Mouse (Mus musculus): ENCODE data around the gene Defb28.

The Defb28 gene

DNA sequence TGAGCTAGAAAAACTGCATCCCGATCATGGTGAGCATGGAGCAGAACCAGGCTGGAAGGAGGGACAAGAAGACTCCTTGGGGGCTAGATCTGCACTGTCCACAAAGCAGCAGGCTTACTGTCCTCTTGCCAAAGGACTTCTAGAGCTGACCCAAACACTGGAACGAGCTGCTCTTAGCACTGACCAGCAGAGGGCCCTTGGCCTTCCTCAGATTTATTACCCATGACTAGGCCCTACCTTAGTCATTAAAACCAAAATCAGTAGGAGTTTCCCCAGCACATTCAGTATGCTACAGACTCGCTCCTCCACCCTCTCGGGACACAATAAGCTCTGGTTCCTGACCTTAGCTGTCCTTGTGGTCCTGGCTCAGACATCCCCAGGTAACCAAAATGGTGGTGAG, at the start of gene Defb28:
Defb28 (plus strand) TSS at position 275 of the 400 bp plus-strand sequence.
- DNase-seq (ENCODE audit: low read depth in 2 of 2, low spot score in 2 of 2): no peak

GRCm38 (mm10) chr2:152470973-152471372, 47.1 kb upstream of the Defb28 start:
- peak in 1 of 2 experiments; percentile 26 for DNase-seq (ENCODE audit: low read depth in 2 of 2, low spot score in 2 of 2)

GRCm38 (mm10) chr2:152472434-152472833, 45.6 kb upstream of the Defb28 start:
- DNase-seq (ENCODE audit: low read depth in 2 of 2, low spot score in 2 of 2): no peak

DNA sequence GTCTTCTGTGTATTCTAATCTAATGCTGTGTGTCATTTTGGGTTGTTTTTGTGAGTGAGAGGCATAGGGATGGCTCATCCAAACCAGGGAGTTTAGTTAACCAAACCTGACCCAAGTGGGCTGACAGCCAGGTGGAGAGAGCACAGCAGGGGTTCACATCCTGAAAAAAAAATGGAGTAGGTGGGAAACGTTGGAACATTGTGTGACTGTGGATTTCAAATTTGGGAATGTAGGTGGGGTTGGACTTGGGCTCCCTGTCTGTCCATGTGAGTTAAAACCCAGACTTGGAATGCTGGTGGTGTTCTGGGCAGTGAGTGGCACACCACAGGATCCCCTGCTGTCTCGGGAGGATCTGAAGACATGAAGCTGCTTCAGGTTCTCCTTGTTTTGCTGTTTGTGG, 41.3 kb upstream of the Defb28 start, which contains the start of gene Defb20:
Defb20 (plus strand) TSS at position 301 of the 400 bp plus-strand sequence.
- DNase-seq (ENCODE audit: low read depth in 2 of 2, low spot score in 2 of 2): no peak

DNA sequence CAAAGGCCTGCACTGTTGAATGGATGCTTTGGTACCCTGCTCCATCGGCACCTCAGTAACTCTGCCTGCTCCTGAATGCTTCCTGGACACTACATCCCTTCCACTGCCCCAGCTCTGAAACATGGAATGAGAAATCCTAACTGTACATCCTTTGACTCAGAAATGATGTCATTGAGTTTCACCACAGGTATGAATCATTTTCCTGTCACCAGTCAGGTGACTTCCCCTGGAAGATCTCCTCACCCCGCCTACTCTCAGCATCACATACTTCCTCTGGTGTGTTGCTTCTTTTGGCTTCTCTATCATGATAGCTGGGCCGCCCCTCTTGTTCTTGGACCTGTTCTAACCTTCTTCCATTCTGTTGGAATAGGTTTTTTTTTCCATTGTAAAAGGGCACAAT, 37.2 kb upstream of the Defb28 start:
- DNase-seq (ENCODE audit: low read depth in 2 of 2, low spot score in 2 of 2): no peak

- DNase-seq (ENCODE audit: low read depth in 2 of 2, low spot score in 2 of 2): no peak
These were observed 36.3 kb upstream of the Defb28 start for GRCm38 (mm10) chr2:152481726-152482125.

DNA sequence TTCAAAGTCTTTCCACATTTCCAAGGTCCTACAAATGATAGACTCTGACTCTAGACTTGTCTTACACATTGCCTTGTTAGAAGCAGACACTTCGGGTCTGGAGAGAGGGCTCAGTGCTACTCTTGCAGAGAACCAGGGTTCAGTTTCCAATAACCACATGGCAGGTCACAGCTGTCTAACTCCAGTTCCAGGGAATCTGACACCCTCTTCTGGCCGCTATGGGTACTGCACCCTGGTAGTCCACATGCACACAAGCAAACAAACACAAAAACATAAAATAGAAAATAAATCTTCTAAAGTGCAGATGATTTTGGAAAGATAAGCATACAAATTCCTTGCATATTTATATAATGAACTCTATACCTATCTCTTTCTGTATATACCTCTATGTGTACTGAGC, 31.0 kb upstream of the Defb28 start:
- no peak for DNase-seq (ENCODE audit: low read depth in 2 of 2, low spot score in 2 of 2)

DNA sequence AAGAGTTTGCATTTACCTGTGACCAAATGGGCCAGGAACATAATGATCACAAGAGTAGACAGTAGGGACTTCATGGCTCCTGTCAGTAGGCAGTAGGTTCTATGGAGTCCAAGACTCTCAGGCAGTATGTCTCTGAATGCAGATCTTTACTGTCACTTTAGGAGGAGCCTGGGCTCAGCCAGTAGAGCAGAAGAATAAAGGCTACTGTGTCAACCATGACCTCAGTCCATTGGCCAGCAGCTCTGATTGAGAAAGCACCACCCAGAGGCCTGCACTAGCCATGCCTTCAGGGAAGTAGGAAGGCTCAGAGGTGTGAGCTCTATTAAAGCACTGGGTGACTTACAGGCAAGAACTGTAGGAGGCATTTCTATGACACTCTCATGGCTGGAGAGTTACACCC, 28.0 kb upstream of the Defb28 start, which contains the start of gene Defb22:
Defb22 (minus strand) TSS at position 101 of the 400 bp plus-strand sequence.
- no peak for DNase-seq (ENCODE audit: low read depth in 2 of 2, low spot score in 2 of 2)

GRCm38 (mm10) chr2:152493151-152493550, 24.9 kb upstream of the Defb28 start:
- no peak for DNase-seq (ENCODE audit: low read depth in 2 of 2, low spot score in 2 of 2)

DNA sequence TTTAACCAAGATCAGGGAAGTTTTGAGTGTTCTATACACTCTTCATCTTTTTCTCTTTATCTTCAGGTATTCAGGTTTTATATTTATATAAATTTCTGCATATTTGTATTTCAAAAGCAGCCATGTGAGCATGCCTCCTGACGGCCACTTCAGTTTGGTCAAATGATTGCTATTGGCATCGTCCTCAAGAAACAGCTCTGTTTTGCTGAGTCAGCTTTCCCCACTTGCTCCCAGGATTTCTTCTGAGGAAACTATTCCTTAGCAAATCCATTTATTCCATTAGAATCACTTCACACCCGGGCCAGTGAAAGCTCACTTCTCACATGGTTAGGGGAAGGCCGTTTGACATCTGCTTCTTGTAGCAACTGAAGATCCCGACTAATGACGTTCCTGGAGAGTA, 20.0 kb upstream of the Defb28 start:
- DNase-seq (ENCODE audit: low read depth in 2 of 2, low spot score in 2 of 2): no peak

DNA sequence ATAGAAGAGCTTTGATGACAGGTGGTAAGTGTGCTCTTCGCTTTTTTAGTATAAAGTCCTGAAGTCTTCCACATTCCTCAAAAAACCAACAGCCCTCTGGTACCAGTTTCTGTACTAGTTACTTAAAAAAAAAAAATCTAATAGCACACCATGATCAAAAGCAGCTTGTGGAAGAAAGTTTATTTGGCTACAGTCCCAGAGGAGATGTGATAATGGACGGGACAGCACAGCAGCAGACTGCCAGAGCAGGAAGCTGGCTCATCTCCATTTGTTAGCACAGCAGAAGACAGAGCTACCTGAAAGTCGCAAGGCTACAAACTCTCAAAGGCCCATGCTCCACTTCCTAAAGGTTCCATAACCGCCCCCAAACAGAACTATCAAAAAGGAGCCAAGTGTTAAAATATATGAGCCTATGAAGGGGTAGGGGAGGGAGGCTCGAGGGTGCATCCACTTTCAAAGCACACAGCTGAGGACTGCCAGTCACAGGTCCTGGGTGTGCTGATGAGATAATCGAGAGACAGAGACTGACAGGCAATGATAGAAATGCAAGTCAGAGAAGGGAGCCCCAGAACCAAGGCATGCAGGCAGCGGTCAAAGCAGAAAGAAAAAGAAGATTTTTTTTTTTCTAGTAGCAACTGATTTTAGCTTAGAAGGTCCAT, 17.7 kb upstream of the Defb28 start:
- DNase-seq (ENCODE audit: low read depth in 2 of 2, low spot score in 2 of 2): no peak

DNA sequence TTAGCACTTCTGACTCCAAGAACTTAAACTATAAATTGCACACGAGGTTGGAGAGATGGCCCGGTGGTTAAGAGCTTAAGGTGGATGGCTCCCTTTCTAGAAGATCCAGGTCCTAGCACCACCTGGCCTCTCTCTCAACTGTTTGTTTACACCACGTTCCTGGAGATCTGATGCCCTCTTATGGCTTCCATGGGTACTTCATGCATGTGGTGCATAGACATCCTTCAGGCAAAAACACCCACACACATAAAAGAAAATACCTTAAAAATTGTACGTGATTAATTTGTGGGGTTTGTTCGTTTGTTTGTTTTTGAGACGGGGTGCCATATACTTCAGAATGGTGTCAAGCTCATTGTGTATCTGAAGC, 17.2 kb upstream of the Defb28 start:
- DNase-seq (ENCODE audit: low read depth in 2 of 2, low spot score in 2 of 2): no peak

DNA sequence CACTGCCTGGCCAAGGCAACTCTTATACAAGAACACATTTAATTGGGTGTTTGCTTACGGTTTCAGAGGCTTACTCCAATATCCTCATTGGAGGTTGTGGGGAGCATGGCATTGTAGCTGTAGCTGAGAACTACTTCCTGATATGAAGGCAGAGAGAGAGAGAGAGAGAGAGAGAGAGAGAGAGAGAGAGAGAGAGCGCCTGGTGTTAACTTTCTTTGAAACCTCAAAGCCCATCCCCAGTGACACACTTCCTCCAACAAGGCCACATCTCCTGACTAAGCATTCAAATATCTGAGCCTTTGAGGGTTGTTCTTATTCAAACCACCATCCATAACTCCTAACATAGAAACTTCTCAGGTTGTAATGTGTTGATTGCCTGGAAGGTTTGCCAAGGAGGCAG, 14.1 kb upstream of the Defb28 start:
- no peak for DNase-seq (ENCODE audit: low read depth in 2 of 2, low spot score in 2 of 2)

DNA sequence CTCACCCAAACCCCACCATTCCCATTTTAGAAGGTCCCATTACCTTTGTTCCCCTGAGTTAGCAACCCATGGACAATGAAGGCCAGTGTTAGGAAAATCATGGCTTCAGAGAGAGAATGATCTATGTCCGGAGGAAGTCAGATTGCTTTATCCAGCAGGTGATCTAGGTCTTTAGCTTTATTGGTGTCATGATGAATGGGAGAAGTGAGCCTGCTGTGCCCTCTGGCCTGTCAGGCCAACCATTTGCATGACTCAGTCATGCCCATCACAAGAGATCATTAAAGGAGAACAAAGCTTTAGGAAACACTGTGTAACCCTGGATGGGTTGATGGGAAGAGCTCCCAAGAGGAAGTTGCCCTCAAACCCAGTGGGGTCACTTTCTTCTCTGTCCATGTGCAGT, 6.5 kb upstream of the Defb28 start, which contains the start of gene Defb26:
Defb26 (minus strand) TSS at position 101 of the 400 bp plus-strand sequence.
- no peak for DNase-seq (ENCODE audit: low read depth in 2 of 2, low spot score in 2 of 2)

- no peak for DNase-seq (ENCODE audit: low read depth in 2 of 2, low spot score in 2 of 2)
These were observed 2.0 kb upstream of the Defb28 start for GRCm38 (mm10) chr2:152516084-152516483.

GRCm38 (mm10) chr2:152539944-152540710, 22.1 kb downstream of the Defb28 start, which contains the start of gene Defb29:
Gene Defb29 (minus strand): TSS chr2:152540098.
- DNase-seq (ENCODE audit: low read depth in 2 of 2, low spot score in 2 of 2): no peak

GRCm38 (mm10) chr2:152541979-152542378, 23.9 kb downstream of the Defb28 start:
- no peak for DNase-seq (ENCODE audit: low read depth in 2 of 2, low spot score in 2 of 2)

- DNase-seq (ENCODE audit: low read depth in 2 of 2, low spot score in 2 of 2): no peak
These were observed 24.8 kb downstream of the Defb28 start for GRCm38 (mm10) chr2:152542897-152543296.

- DNase-seq (ENCODE audit: low read depth in 2 of 2, low spot score in 2 of 2): no peak
These were observed 25.4 kb downstream of the Defb28 start for GRCm38 (mm10) chr2:152543478-152543877.

DNA sequence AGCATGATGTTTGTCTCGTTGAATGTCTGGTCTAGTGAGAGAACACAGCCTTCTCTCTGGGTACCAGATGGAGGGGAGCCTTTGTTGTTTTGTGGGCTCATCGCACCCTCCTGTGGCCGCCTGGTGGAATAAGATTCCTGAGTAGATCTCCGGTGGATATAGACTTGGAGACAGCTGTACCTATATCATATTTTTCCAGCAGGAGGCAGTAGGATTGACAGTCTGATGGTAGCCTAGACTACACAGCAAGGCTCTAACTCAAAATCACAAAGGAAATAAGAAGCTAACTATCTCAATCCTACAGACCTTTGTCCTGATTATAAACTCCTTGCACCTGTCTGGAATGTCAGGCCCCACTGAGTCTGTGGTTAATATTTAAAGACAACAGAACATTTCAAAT, 26.6 kb downstream of the Defb28 start:
- no peak for DNase-seq (ENCODE audit: low read depth in 2 of 2, low spot score in 2 of 2)

DNA sequence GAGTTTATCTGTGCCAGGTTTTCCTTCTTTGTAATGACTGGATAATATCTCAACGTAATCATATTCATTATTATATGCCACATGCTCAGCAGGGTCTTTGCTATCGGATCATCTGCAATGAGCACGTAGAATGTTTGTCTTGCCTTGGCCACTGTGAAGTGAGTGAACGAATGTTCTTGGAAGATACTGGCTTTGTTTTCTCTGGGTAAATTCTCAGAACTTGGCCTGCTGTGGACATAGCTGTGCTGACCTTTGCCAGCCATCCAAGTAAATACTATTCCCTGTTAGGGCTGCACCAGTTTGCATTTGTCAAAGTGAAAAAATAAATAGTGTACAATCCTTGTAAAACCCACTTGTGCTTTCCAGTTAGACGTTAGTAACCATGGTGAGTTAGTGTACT, 30.1 kb downstream of the Defb28 start:
- no peak for DNase-seq (ENCODE audit: low read depth in 2 of 2, low spot score in 2 of 2)

GRCm38 (mm10) chr2:152553774-152554423, 35.8 kb downstream of the Defb28 start:
- DNase-seq (ENCODE audit: low read depth in 2 of 2, low spot score in 2 of 2): no peak
